Comparison of ENCODE assay signal across 8 mouse cellular contexts in the genomic region with DNA sequence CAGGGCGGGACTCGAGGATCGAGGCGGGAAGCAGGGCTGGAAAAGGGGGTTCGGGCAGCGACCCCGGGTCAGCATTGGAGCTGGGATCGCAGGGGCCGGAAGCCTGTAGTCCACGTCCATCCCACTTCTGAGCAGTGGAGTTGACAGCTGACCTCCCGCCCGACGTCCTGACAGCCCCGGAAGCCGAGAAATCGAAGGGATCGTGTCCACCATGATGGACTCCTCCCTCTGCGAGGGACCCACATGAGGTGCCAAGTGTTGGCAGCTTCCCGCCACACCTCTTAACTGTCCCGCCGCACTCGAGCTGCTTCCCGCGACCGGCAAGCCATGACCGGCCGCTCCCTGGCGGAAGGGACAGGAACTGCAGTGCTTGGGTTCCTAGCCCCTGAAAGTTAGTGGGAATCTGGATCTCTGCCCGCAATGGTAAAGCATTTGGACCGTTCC. TPM values are rescaled to one million over a fixed set of nuclear protein-coding genes. Genes with fewer than 3 reads are reported as not detected.
DNase-seq lines count a peak whose midpoint lies in the region; ATAC-seq and TF ChIP-seq lines count a peak whose summit lies in the region.

No protein-coding gene starts in this region.

- H3K27me3 ChIP-seq in heart, embryonic 10.5 days (ENCODE audit: insufficient read depth, poor library complexity, severe bottlenecking) = no peaks in the 10 kb centered on the region
- no peaks in the 10 kb centered on the region for H3K27me3 ChIP-seq in limb, embryonic 10.5 days (ENCODE audit: low read depth, poor library complexity, severe bottlenecking)
- H3K27me3 ChIP-seq in midbrain, embryonic 10.5 days (ENCODE audit: low read depth, poor library complexity, severe bottlenecking) = no peaks in the 10 kb centered on the region
- no peaks in the 10 kb centered on the region for H3K27me3 ChIP-seq in stomach, embryonic 16.5 days (ENCODE audit: control insufficient read depth, insufficient read depth, low read length)

- peak; percentile 96 for DNase-seq in heart, embryonic 10.5 days (ENCODE audit: low spot score)
- no peak for DNase-seq in heart, adult 9 months (ENCODE audit: low spot score in 2 of 2)
- peak; percentile 95 for DNase-seq in adipocyte (ENCODE audit: low spot score)
- peak; percentile 92 for DNase-seq in heart, postnatal 4 days
- DNase-seq in limb, embryonic 10.5 days (ENCODE audit: low spot score) = peak; percentile 92
- DNase-seq in midbrain, embryonic 10.5 days (ENCODE audit: low spot score) = peak; percentile 88

- peak; percentile 89 for ATAC-seq in stomach, embryonic 16.5 days (ENCODE audit: insufficient read depth, low FRiP score)

- peak overlapping the region; percentile 97 for H3K27ac ChIP-seq in heart, embryonic 10.5 days
- peak overlapping the region; percentile 69 for H3K27ac ChIP-seq in embryonic fibroblast, embryonic 13.5 days (ENCODE audit: insufficient read depth, low read length)
- H3K27ac ChIP-seq in limb, embryonic 10.5 days = peak overlapping the region; percentile 95
- peak overlapping the region; percentile 97 for H3K27ac ChIP-seq in midbrain, embryonic 10.5 days (replicated peaks)
- H3K27ac ChIP-seq in stomach, embryonic 16.5 days (ENCODE audit: low read length) = peak overlapping the region; percentile 93

- peaks cover 12% of the 10 kb centered on the region; the same call in 1 of the 2 replicates for H3K36me3 ChIP-seq in heart, embryonic 10.5 days
- H3K36me3 ChIP-seq in limb, embryonic 10.5 days = peaks cover 15% of the 10 kb centered on the region
- peaks cover 14% of the 10 kb centered on the region for H3K36me3 ChIP-seq in midbrain, embryonic 10.5 days
- no peaks in the 10 kb centered on the region for H3K36me3 ChIP-seq in stomach, embryonic 16.5 days (ENCODE audit: control insufficient read depth, insufficient read depth, low read length)

- peak; percentile 62 for TF ChIP-seq POLR2A in embryonic fibroblast, embryonic 13.5 days (IDR thresholded peaks at IDR 0.05; ENCODE audit: low read depth, low read length)

- H3K9me3 ChIP-seq in heart, embryonic 10.5 days = no peaks in the 10 kb centered on the region
- H3K9me3 ChIP-seq in limb, embryonic 10.5 days (replicated peaks) = no peaks in the 10 kb centered on the region
- no peaks in the 10 kb centered on the region for H3K9me3 ChIP-seq in midbrain, embryonic 10.5 days (replicated peaks)
- H3K9me3 ChIP-seq in stomach, embryonic 16.5 days (replicated peaks; ENCODE audit: control insufficient read depth, low read length) = no peaks in the 10 kb centered on the region

- peak overlapping the region; percentile 88 for H3K9ac ChIP-seq in stomach, embryonic 16.5 days (ENCODE audit: low read length)

- H3K4me1 ChIP-seq in heart, embryonic 10.5 days = peaks cover 12% of the 10 kb centered on the region; the same call in 1 of the 2 replicates
- peaks cover 4% of the 10 kb centered on the region; the same call in 1 of the 2 replicates for H3K4me1 ChIP-seq in embryonic fibroblast, embryonic 13.5 days (ENCODE audit: control insufficient read depth, insufficient read depth, low read length)
- H3K4me1 ChIP-seq in limb, embryonic 10.5 days = peaks cover 17% of the 10 kb centered on the region
- peaks cover 25% of the 10 kb centered on the region for H3K4me1 ChIP-seq in midbrain, embryonic 10.5 days
- H3K4me1 ChIP-seq in stomach, embryonic 16.5 days (ENCODE audit: control insufficient read depth, insufficient read depth, low read length) = peaks cover 15% of the 10 kb centered on the region

- peak overlapping the region; percentile 75 for H3K4me2 ChIP-seq in stomach, embryonic 16.5 days (ENCODE audit: low read depth, low read length)

- WGBS in heart, embryonic 10.5 days = 0% methylated on average over 30 of the region's 30 CpGs
- WGBS in limb, embryonic 10.5 days = under 1% methylated on average over 29 of the region's 30 CpGs
- under 1% methylated on average over 30 of the region's 30 CpGs for WGBS in midbrain, embryonic 10.5 days
- WGBS in stomach, embryonic 16.5 days = under 1% methylated on average over 30 of the region's 30 CpGs

- TF ChIP-seq CTCF in embryonic fibroblast, embryonic 13.5 days (IDR thresholded peaks at IDR 0.05; ENCODE audit: borderline replicate concordance, insufficient read depth, low read length) = peak; percentile 66

- H3K4me3 ChIP-seq in heart, embryonic 10.5 days = peak overlapping the region; percentile 76
- peak overlapping the region; percentile 47 for H3K4me3 ChIP-seq in embryonic fibroblast, embryonic 13.5 days (ENCODE audit: insufficient read depth, low read length)
- H3K4me3 ChIP-seq in limb, embryonic 10.5 days = peak overlapping the region; percentile 75
- peak overlapping the region; percentile 77 for H3K4me3 ChIP-seq in midbrain, embryonic 10.5 days
- H3K4me3 ChIP-seq in stomach, embryonic 16.5 days (replicated peaks; ENCODE audit: low read length) = peak overlapping the region; percentile 86

RNA-seq across cellular contexts. Expression of gene Pop7, which starts 0.4 kb away (rescaled TPM):
- 50.6 and 56.6 TPM in 2 replicates for polyA plus RNA-seq in heart, embryonic 10.5 days (2016; fragmentation: Nextera tagmentation; extraction: Ambion mirVana)
- polyA plus RNA-seq in embryonic fibroblast, embryonic 13.5 days (2011; ENCODE audit: insufficient read length, low read depth, missing spikeins) = 14.6 and 16.8 TPM in 2 replicates
- 10 to 100 TPM; 25.1 to 26.0 TPM for total RNA-seq in heart, postnatal 4 days (2021)
- 53.2 and 63.4 TPM in 2 replicates for polyA plus RNA-seq in limb, embryonic 10.5 days (2016; fragmentation: Nextera tagmentation; extraction: Ambion mirVana)
- polyA plus RNA-seq in midbrain, embryonic 10.5 days (2016; fragmentation: Nextera tagmentation; extraction: Ambion mirVana) = 54.1 and 55.3 TPM in 2 replicates
- 46.4 and 48.1 TPM in 2 replicates for polyA plus RNA-seq in stomach, embryonic 16.5 days (2015; fragmentation: Nextera tagmentation; extraction: Ambion mirVana)

RNA-seq across cellular contexts. Expression of gene Gigyf1, which starts 15.7 kb away (rescaled TPM):
- polyA plus RNA-seq in heart, embryonic 10.5 days (2016; fragmentation: Nextera tagmentation; extraction: Ambion mirVana) = 8.0 and 10.8 TPM in 2 replicates
- polyA plus RNA-seq in embryonic fibroblast, embryonic 13.5 days (2011; ENCODE audit: insufficient read length, low read depth, missing spikeins) = 12.1 and 17.7 TPM in 2 replicates
- total RNA-seq in heart, postnatal 4 days (2021) = 10 to 100 TPM; 30.5 to 32.4 TPM
- polyA plus RNA-seq in limb, embryonic 10.5 days (2016; fragmentation: Nextera tagmentation; extraction: Ambion mirVana) = 13.5 and 14.6 TPM in 2 replicates
- 15.1 and 16.4 TPM in 2 replicates for polyA plus RNA-seq in midbrain, embryonic 10.5 days (2016; fragmentation: Nextera tagmentation; extraction: Ambion mirVana)
- polyA plus RNA-seq in stomach, embryonic 16.5 days (2015; fragmentation: Nextera tagmentation; extraction: Ambion mirVana) = 7.7 and 9.0 TPM in 2 replicates

RNA-seq across cellular contexts. Expression of gene Zan, which starts 25.8 kb away (rescaled TPM):
- polyA plus RNA-seq in heart, embryonic 10.5 days (2016; fragmentation: Nextera tagmentation; extraction: Ambion mirVana) = 0.04 and 0.25 TPM in 2 replicates
- 0.19 and 0.37 TPM in 2 replicates for polyA plus RNA-seq in embryonic fibroblast, embryonic 13.5 days (2011; ENCODE audit: insufficient read length, low read depth, missing spikeins)
- total RNA-seq in heart, postnatal 4 days (2021) = under 1 TPM; 0.05 to 0.07 TPM
- polyA plus RNA-seq in limb, embryonic 10.5 days (2016; fragmentation: Nextera tagmentation; extraction: Ambion mirVana) = 0.03 and 0.10 TPM in 2 replicates
- polyA plus RNA-seq in midbrain, embryonic 10.5 days (2016; fragmentation: Nextera tagmentation; extraction: Ambion mirVana) = 0.07 and 0.09 TPM in 2 replicates
- 0.99 TPM in 2 replicates for polyA plus RNA-seq in stomach, embryonic 16.5 days (2015; fragmentation: Nextera tagmentation; extraction: Ambion mirVana)

RNA-seq across cellular contexts. Expression of gene Epo, which starts 30.4 kb away (rescaled TPM):
- polyA plus RNA-seq in heart, embryonic 10.5 days (2016; fragmentation: Nextera tagmentation; extraction: Ambion mirVana) = 0.28 and 2.3 TPM in 2 replicates
- not detected in 2 replicates for polyA plus RNA-seq in embryonic fibroblast, embryonic 13.5 days (2011; ENCODE audit: insufficient read length, low read depth, missing spikeins)
- total RNA-seq in heart, postnatal 4 days (2021) = not detected
- polyA plus RNA-seq in limb, embryonic 10.5 days (2016; fragmentation: Nextera tagmentation; extraction: Ambion mirVana) = 1.5 and 2.4 TPM in 2 replicates
- polyA plus RNA-seq in midbrain, embryonic 10.5 days (2016; fragmentation: Nextera tagmentation; extraction: Ambion mirVana) = 2.6 and 5.5 TPM in 2 replicates
- polyA plus RNA-seq in stomach, embryonic 16.5 days (2015; fragmentation: Nextera tagmentation; extraction: Ambion mirVana) = not detected in 2 replicates

RNA-seq across cellular contexts. Expression of gene Gnb2, which starts 30.6 kb away (rescaled TPM):
- 287 and 294 TPM in 2 replicates for polyA plus RNA-seq in heart, embryonic 10.5 days (2016; fragmentation: Nextera tagmentation; extraction: Ambion mirVana)
- polyA plus RNA-seq in embryonic fibroblast, embryonic 13.5 days (2011; ENCODE audit: insufficient read length, low read depth, missing spikeins) = 358 and 390 TPM in 2 replicates
- total RNA-seq in heart, postnatal 4 days (2021) = 100 to 1,000 TPM; 560 to 578 TPM
- polyA plus RNA-seq in limb, embryonic 10.5 days (2016; fragmentation: Nextera tagmentation; extraction: Ambion mirVana) = 257 and 295 TPM in 2 replicates
- 400 and 414 TPM in 2 replicates for polyA plus RNA-seq in midbrain, embryonic 10.5 days (2016; fragmentation: Nextera tagmentation; extraction: Ambion mirVana)
- 257 and 284 TPM in 2 replicates for polyA plus RNA-seq in stomach, embryonic 16.5 days (2015; fragmentation: Nextera tagmentation; extraction: Ambion mirVana)

Comparison
In these comparisons a context has a peak if more than half of its experiments do, and no peak if none do; other contexts are left out.
1. DNase-seq: peak in heart, embryonic 10.5 days (single experiment), adipocyte (single experiment), heart, postnatal 4 days (single experiment), limb, embryonic 10.5 days (single experiment) and midbrain, embryonic 10.5 days (single experiment); none in heart, adult 9 months (0 of 2).
2. Peak in every context shown above with its lines, with median percentiles within 50 percentile points of each other: H3K27ac ChIP-seq and H3K4me3 ChIP-seq.